Mouse (Mus musculus) small intestine, adult 2 months (tissue): ENCODE data around the gene Il3. TPM values are rescaled to one million over a fixed set of nuclear protein-coding genes. Genes with fewer than 3 reads are reported as not detected.

Source experiments
- H3K27ac ChIP-seq: fragments of 200-500 bp; 2 replicates; pipeline ENCODE4 v1.5.1; 2012; ENCODE audit warnings: low read depth, low read length, control low read depth, inconsistent platforms; ENCODE audit not compliant: insufficient read depth
- H3K27me3 ChIP-seq: fragments of 200-500 bp; 2 replicates; pipeline ENCODE4 v1.6.1; 2012; ENCODE audit warnings: mild to moderate bottlenecking, moderate library complexity, low read length, inconsistent platforms; ENCODE audit not compliant: control insufficient read depth, insufficient read depth
- H3K36me3 ChIP-seq: fragments of 200-500 bp; 2 replicates; pipeline ENCODE4 v1.6.1; 2012; ENCODE audit warnings: mild to moderate bottlenecking, low read length, control low read depth, inconsistent platforms; ENCODE audit not compliant: control insufficient read depth, insufficient read depth
- H3K4me1 ChIP-seq: fragments of 200-500 bp; 2 replicates; pipeline ENCODE4 v1.6.1; 2012; ENCODE audit warnings: low read length, inconsistent platforms, mixed read lengths; ENCODE audit not compliant: control insufficient read depth, insufficient read depth, insufficient read length
- H3K4me3 ChIP-seq: fragments of 200-500 bp; 2 replicates; pipeline ENCODE4 v1.5.1; 2012; ENCODE audit warnings: low read depth, mild to moderate bottlenecking, control low read depth, inconsistent platforms, low read length, moderate library complexity
- CTCF ChIP-seq: fragments of 200-500 bp; IDR thresholded peaks from 2 replicates; pipeline ENCODE4 v1.5.1; 2012; ENCODE audit warnings: low read depth, mild to moderate bottlenecking, control low read depth, inconsistent platforms, low read length, moderate library complexity, mixed read lengths; ENCODE audit not compliant: insufficient replicate concordance, insufficient read length; ENCODE audit errors: extremely low read depth
- POLR2A ChIP-seq: fragments of 200-500 bp; IDR thresholded peaks from 2 replicates; pipeline ENCODE4 v1.6.1; 2012; ENCODE audit warnings: low read depth, mild to moderate bottlenecking, control low read depth, inconsistent platforms, low read length, moderate library complexity
- WGBS: fragments of 180-500 bp; shearing (Covaris S2); methylation state at CpG from one replicate; pipeline ENCODE4 v1.1.7; 2018; 5-methylcytosine and 5-hydroxymethylcytosine counted together
- polyA plus RNA-seq: library from polyadenylated mRNA; depleted of rRNA; stranded (reverse); fragments of >200 nt; gene quantifications from 2 replicates; pipeline ENCODE4 v1.2.3, GENCODE M21; 2012

Gene Il3
- polyA plus RNA-seq, 1 experiment: not detected

- peaks cover 13% of the 10 kb centered on the region; the same call in 1 of the 2 replicates for H3K4me1 ChIP-seq
- H3K36me3 ChIP-seq: no peaks in the 10 kb centered on the region
- H3K27me3 ChIP-seq: no peaks in the 10 kb centered on the region
- no peak for TF ChIP-seq POLR2A
- no peak for TF ChIP-seq CTCF
- H3K4me3 ChIP-seq: no peak overlapping the region
- 60% methylated on average over 3 of the region's 3 CpGs for WGBS
- H3K27ac ChIP-seq: peak overlapping the region; percentile 78; the same call in 1 of the 2 replicates
These were observed 17.3 kb downstream of the Il3 start for GRCm38 (mm10) chr11:54249748-54250147.

- no peak for TF ChIP-seq POLR2A
- no peak for TF ChIP-seq CTCF
- Histone ChIP-seq H3K4me1 (peaks cover 13% of the 10 kb centered on the region; the same call in 1 of the 2 replicates), H3K36me3 (no peaks in the 10 kb centered on the region), H3K4me3 (peak within 1 kb of the TSS; percentile 40; the same call in 1 of the 2 replicates), H3K27ac (peak within 1 kb of the TSS; percentile 78), H3K27me3 (no peaks in the 10 kb centered on the region)
- 30% methylated on average over 11 of the region's 11 CpGs for WGBS
These were observed 17.9 kb downstream of the Il3 start, which contains the start of gene Csf2 for GRCm38 (mm10) chr11:54248940-54249717. Gene Csf2 (minus strand): TSS chr11:54249667.

DNA sequence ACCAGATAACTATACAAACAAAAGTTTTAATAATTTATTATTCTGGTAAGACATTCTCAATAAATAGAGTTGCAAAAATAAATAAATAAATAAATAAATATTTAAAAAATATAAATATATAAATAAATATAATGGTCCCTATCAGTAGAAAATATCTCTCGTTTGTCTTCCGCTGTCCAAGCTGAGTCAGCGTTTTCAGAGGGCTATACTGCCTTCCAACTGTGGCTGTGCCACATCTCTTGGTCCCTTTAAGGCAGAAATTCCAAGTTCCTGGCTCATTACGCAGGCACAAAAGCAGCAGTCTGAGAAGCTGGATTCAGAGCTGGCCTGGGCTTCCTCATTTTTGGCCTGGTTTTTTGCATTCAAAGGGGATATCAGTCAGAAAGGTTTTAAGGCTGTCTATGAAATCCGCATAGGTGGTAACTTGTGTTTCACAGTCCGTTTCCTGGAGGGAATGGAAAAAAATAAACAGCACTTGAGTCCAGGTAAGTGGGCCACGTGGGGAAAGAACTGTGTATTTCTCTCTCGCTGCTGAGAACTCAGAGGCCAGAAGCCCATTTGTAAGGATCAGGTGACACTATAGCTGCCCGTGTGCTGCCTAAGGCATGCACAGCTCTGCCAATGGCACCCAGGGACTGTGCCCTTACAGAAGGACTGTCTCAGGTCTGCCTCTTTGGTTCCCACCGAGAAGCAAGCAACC is 19.7 kb downstream of the Il3 start:
- Histone ChIP-seq H3K27ac (0 out of 2 replicates have a peak overlapping the region, but pooled peaks have one; percentile 69), H3K27me3 (no peaks in the 10 kb centered on the region), H3K4me1 (peaks cover 21% of the 10 kb centered on the region; the same call in 1 of the 2 replicates), H3K4me3 (no peak overlapping the region), H3K36me3 (no peaks in the 10 kb centered on the region)
- no peak for TF ChIP-seq POLR2A
- no peak for TF ChIP-seq CTCF
- 85% methylated on average over 10 of the region's 10 CpGs for WGBS

DNA sequence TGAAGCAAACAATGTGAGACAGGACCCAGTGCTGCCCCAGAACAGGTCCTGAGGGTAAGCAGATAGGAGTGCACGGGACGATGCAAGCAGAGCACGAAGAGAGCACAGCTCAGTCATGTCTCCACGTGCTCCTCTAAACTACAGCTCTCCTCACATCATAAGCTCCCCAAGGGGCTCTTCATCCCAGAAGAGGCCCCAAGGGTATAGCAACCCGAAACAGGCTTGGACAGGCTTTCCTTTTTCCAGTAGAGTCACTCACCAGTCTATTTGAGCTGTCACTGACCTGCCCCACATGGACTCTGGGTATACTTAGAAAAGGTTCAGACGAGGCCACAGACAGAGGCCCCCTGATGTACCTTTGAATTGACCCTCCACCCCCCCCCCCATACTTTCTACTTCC is 22.6 kb downstream of the Il3 start:
- Histone ChIP-seq H3K36me3 (no peaks in the 10 kb centered on the region), H3K27me3 (no peaks in the 10 kb centered on the region), H3K27ac (no peak overlapping the region), H3K4me1 (peaks cover 21% of the 10 kb centered on the region; the same call in 1 of the 2 replicates), H3K4me3 (no peak overlapping the region)
- 84% methylated on average over 6 of the region's 6 CpGs for WGBS
- no peak for TF ChIP-seq CTCF
- TF ChIP-seq POLR2A: no peak

GRCm38 (mm10) chr11:54242494-54242893 is 24.6 kb downstream of the Il3 start:
- Histone ChIP-seq H3K27ac (peak overlapping the region; percentile 76), H3K4me1 (peaks cover 13% of the 10 kb centered on the region; the same call in 1 of the 2 replicates), H3K4me3 (no peak overlapping the region), H3K36me3 (no peaks in the 10 kb centered on the region), H3K27me3 (no peaks in the 10 kb centered on the region)
- 41% methylated on average over 3 of the region's 3 CpGs for WGBS
- TF ChIP-seq POLR2A (no peak), CTCF (no peak)

DNA sequence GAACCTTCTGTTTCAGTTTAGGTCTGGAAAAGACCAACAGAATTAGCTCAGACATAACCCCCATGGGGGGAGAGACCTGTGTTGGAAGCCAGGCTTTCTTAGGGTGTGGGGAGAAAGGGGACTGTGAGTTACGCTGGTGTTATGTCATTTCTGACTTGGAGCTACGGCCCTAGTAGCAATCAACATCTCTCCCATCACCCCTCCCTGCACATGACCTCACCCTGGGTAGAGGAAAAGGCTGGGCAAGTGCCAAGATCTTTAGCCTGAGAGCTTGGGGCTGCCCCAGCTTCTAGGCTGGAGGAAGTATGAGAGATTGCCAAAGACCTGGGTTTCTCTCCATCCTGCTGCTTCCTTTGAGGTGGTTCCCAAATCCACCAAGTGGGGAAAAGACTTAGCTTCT is 30.1 kb downstream of the Il3 start:
- no peaks in the 10 kb centered on the region for H3K27me3 ChIP-seq
- no peaks in the 10 kb centered on the region for H3K36me3 ChIP-seq
- H3K27ac ChIP-seq: no peak overlapping the region
- peaks cover under 1% of the 10 kb centered on the region; the same call in 1 of the 2 replicates for H3K4me1 ChIP-seq
- TF ChIP-seq CTCF (no peak), POLR2A (no peak)
- WGBS: 27% methylated on average over 2 of the region's 2 CpGs
- H3K4me3 ChIP-seq: no peak overlapping the region

DNA sequence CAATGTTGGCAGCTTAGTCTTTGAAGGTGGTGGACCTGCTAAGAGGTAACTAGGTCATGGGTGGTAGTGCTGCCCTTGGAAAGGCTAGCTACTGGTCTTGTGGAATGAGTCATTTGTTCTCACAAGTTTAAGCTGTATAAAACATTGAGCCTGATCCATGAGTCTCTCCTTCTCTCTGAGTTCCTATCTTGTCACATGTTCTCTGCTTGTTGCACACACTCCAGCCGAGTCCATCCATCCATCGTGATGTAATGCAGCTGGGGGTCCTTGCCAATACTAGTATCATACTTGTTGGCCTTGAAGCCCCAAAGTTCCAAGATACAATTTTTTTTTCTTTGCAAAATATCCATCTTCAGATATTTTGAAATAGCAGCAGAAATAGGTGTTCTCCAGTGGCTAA is 39.6 kb downstream of the Il3 start:
- Histone ChIP-seq H3K4me1 (no peaks in the 10 kb centered on the region), H3K36me3 (no peaks in the 10 kb centered on the region), H3K27ac (no peak overlapping the region), H3K4me3 (no peak overlapping the region), H3K27me3 (no peaks in the 10 kb centered on the region)
- WGBS: 89% methylated on average over 2 of the region's 2 CpGs
- TF ChIP-seq CTCF (no peak), POLR2A (no peak)
